Mouse (Mus musculus) intestine, embryonic 15.5 days (tissue): ENCODE data around the gene Npc1l1. TPM values are rescaled to one million over a fixed set of nuclear protein-coding genes. Genes with fewer than 3 reads are reported as not detected.

Experiments used
- ATAC-seq: fragments of 200-750 bp; cut with Nextera tagmentation; 2 replicates; pipeline ENCODE4 v1.8.0; 2017; ENCODE audit warnings: moderate TSS enrichment, moderate library complexity
- H3K27ac ChIP-seq: fragments of 300-500 bp; sonication (generic); 2 replicates; pipeline ENCODE4 v1.5.1; 2015; ENCODE audit warnings: mild to moderate bottlenecking, inconsistent platforms
- H3K27me3 ChIP-seq: fragments of 300-500 bp; sonication (generic); replicated peaks from 2 replicates; pipeline ENCODE4 v1.6.1; 2015; ENCODE audit warnings: inconsistent platforms
- H3K36me3 ChIP-seq: fragments of 300-500 bp; sonication (generic); 2 replicates; pipeline ENCODE4 v1.6.1; 2015; ENCODE audit warnings: inconsistent platforms
- H3K4me1 ChIP-seq: fragments of 300-500 bp; sonication (generic); replicated peaks from 2 replicates; pipeline ENCODE4 v1.6.1; 2015; ENCODE audit warnings: inconsistent platforms
- H3K4me2 ChIP-seq: fragments of 300-500 bp; sonication (generic); replicated peaks from 2 replicates; pipeline ENCODE4 v1.6.1; 2015; ENCODE audit warnings: mild to moderate bottlenecking, inconsistent platforms
- H3K4me3 ChIP-seq: fragments of 300-500 bp; sonication (generic); replicated peaks from 2 replicates; pipeline ENCODE4 v1.5.1; 2015; ENCODE audit warnings: inconsistent platforms
- H3K9ac ChIP-seq: fragments of 300-500 bp; sonication (generic); 2 replicates; pipeline ENCODE4 v1.6.1; 2015; ENCODE audit warnings: inconsistent platforms
- H3K9me3 ChIP-seq: fragments of 300-500 bp; sonication (generic); 2 replicates; pipeline ENCODE4 v1.6.1; 2016; ENCODE audit warnings: inconsistent platforms
- WGBS: fragments of 180-500 bp; shearing (Covaris S2); methylation state at CpG from one replicate; pipeline ENCODE4 v1.1.7; 2015; 5-methylcytosine and 5-hydroxymethylcytosine counted together
- polyA plus RNA-seq: library from polyadenylated mRNA; unstranded; fragments of >200 nt; fragmentation: Nextera tagmentation; extraction: Ambion mirVana; gene quantifications from 2 replicates; pipeline ENCODE4 v1.2.1, GENCODE M21; 2015

Gene Npc1l1
- polyA plus RNA-seq, 1 experiment from 2014 or later = 10.3 TPM

DNA sequence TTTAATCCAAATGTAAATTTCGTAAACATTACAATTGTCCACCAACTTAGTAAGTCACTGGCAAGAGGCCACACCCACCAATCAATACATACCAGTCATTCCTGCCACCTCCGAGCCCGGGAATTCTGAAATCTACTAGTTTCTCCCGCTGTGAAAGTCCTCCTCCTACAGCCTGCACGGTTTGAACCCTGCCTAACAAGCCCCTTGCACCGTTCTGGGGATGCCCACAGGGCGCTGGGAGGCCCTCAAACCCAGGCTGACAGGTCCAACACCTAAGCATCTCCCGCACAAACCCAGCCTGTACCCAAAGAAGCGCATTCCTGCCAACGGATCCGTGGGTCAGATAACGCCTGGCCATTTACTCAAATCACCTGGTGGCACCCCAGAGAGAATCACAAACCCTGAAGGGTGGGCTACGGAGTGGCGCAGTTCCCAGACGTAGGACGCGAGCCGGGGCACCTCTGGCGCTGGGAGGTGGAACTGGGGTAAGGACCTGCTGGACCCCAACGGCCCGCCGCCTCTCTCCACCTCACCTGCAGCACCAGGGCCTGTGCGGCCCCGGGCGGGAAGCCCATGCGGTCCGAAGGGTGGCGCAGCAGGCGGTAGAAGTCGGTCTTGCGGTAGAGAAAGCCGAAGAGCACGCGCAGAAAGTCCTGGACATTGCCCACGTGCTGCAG lies 30.4 kb downstream of the Npc1l1 start, which contains the start of gene A730071L15Rik:
Gene A730071L15Rik, plus strand, starts transcription at position 620 of the 677 bp plus-strand sequence.
- 1% methylated on average over 35 of the region's 35 CpGs for WGBS
- Histone ChIP-seq H3K9ac (peak within 1 kb of the TSS; percentile 73), H3K4me2 (peak within 1 kb of the TSS; percentile 80), H3K27me3 (no peaks in the 10 kb centered on the region), H3K36me3 (no peaks in the 10 kb centered on the region), H3K4me3 (peak within 1 kb of the TSS; percentile 65), H3K9me3 (no peaks in the 10 kb centered on the region), H3K4me1 (peaks cover 7% of the 10 kb centered on the region), H3K27ac (peak within 1 kb of the TSS; percentile 97)
- peak; percentile 81 for ATAC-seq

DNA sequence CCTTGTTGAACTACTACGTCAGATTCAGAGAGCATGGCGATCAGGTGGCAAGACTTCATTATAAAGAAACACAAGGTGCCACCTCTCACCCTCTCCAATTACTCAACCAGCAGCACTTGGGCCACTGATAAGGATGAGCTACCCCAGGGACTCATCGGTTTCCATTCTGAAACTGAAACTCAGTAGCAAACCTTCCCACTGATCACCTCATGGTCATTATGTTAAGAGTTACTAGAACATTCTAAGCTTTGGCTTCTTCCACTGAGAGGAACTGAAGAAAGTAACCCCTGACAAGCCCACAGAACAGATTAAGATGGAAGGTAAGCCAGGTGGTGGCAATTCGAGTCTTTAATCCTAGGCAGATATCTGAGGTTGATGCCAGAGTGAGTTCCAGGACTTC lies 31.5 kb downstream of the Npc1l1 start:
- Histone ChIP-seq H3K27me3 (no peaks in the 10 kb centered on the region), H3K9me3 (no peaks in the 10 kb centered on the region), H3K9ac (no peak overlapping the region), H3K4me3 (peak overlapping the region; percentile 65), H3K4me1 (peaks cover 7% of the 10 kb centered on the region), H3K36me3 (no peaks in the 10 kb centered on the region), H3K4me2 (peak overlapping the region; percentile 80), H3K27ac (no peak overlapping the region)
- 85% methylated on average over 4 of the region's 4 CpGs for WGBS
- ATAC-seq = no peak

GRCm38 (mm10) chr11:6196780-6197179 lies 33.2 kb downstream of the Npc1l1 start:
- H3K36me3 ChIP-seq = peaks cover 6% of the 10 kb centered on the region; the same call in 1 of the 2 replicates
- 87% methylated on average over 8 of the region's 8 CpGs for WGBS
- no peaks in the 10 kb centered on the region for H3K27me3 ChIP-seq
- H3K4me3 ChIP-seq = no peak overlapping the region
- peaks cover 7% of the 10 kb centered on the region for H3K4me1 ChIP-seq
- no peak overlapping the region for H3K4me2 ChIP-seq
- no peak overlapping the region for H3K9ac ChIP-seq
- H3K27ac ChIP-seq = no peak overlapping the region
- no peaks in the 10 kb centered on the region for H3K9me3 ChIP-seq
- ATAC-seq = no peak

- Histone ChIP-seq H3K4me2 (no peak overlapping the region), H3K4me3 (no peak overlapping the region), H3K9me3 (no peaks in the 10 kb centered on the region), H3K36me3 (peaks cover 3% of the 10 kb centered on the region; the same call in 1 of the 2 replicates), H3K27ac (no peak overlapping the region), H3K27me3 (no peaks in the 10 kb centered on the region), H3K9ac (no peak overlapping the region), H3K4me1 (peaks cover 7% of the 10 kb centered on the region; the same call in 1 of the 2 replicates)
- peak; percentile 68 for ATAC-seq
- 2% methylated on average over 2 of the region's 2 CpGs for WGBS
Measured at GRCm38 (mm10) chr11:6187878-6188277, 42.1 kb downstream of the Npc1l1 start.

DNA sequence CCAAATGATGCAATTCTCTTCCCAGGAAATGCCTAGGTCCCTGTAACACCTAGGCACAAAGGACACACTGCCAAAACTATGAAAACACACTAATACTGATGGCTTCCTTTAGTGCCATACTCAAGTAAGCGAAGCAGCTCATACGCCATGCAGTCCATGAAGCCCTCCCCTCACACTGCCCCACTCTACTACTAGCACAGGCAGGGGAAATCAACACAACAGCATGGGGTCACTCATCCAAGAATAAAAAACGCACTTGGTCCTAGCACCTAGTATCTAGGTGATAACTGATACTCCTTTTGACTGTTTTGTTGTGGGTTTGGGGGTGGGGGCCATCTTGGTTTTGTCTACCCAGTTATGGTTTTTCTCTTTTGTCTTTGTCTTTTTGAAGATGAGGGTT lies 42.5 kb downstream of the Npc1l1 start:
- no peaks in the 10 kb centered on the region for H3K27me3 ChIP-seq
- no peak for ATAC-seq
- H3K9ac ChIP-seq = no peak overlapping the region
- H3K9me3 ChIP-seq = no peaks in the 10 kb centered on the region
- H3K4me3 ChIP-seq = no peak overlapping the region
- 93% methylated on average over 3 of the region's 3 CpGs for WGBS
- no peak overlapping the region for H3K4me2 ChIP-seq
- no peaks in the 10 kb centered on the region for H3K36me3 ChIP-seq
- no peak overlapping the region for H3K27ac ChIP-seq
- peaks cover 7% of the 10 kb centered on the region; the same call in 1 of the 2 replicates for H3K4me1 ChIP-seq

DNA sequence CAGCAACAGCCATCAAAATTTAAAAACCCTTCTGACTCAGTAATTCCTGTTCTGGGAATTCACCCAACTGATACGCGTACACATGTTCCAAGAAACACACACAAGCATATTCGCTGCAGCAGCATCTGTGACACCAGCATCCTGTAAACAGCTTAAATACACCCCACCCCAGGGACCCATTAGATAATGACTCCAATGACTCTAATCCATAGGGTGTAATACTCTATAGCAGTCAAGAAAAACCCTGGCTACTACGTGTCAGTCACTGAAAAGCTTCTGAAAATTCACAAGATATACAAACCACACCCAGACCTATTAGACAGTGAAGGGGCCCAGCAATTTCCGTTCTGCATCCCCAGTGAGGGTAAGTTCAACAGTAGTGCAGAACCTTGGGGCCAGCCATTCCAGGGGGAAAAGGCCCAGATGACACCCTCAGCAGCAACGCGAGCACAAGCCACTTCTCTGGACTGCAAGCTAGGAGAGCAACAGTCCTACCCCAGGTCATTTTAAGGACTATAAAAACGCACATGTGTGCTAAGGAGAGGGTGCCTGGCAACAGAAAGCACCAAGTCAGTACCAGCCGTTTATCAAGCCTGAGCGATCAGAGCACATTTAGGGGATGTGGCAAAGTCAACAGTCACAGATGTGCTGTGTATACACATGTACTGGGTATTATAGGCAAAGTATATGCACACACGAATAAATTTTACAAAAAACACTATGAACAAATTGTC lies 45.6 kb downstream of the Npc1l1 start:
- no peak overlapping the region for H3K4me2 ChIP-seq
- no peaks in the 10 kb centered on the region for H3K36me3 ChIP-seq
- no peaks in the 10 kb centered on the region for H3K27me3 ChIP-seq
- H3K9me3 ChIP-seq = no peaks in the 10 kb centered on the region
- peak overlapping the region; percentile 22; the same call in 1 of the 2 replicates for H3K27ac ChIP-seq
- H3K4me3 ChIP-seq = no peak overlapping the region
- ATAC-seq = 0 out of 2 replicates have a peak, but pooled peaks have one; percentile 39
- 50% methylated on average over 11 of the region's 11 CpGs for WGBS
- H3K4me1 ChIP-seq = peaks cover 7% of the 10 kb centered on the region; the same call in 1 of the 2 replicates
- no peak overlapping the region for H3K9ac ChIP-seq

DNA sequence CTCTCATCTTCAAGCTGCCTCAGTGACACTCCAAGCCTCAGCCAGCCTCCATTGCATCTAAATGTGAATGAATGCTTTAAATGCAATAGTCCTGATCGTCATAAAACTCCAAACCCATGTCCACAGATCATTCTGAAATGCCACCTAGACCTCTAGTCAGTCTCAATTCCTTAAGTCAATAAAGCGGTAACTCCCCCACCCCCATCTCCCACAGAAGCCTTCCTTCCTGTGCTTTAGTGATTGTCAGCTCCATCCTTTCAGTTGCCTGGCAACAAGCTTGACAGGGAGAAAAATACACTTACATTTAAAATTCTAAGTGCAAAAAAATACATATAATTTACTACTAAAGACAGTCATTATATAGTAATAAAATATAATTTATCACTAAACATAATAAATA lies 46.7 kb downstream of the Npc1l1 start:
- H3K4me1 ChIP-seq = peaks cover 15% of the 10 kb centered on the region
- H3K9ac ChIP-seq = no peak overlapping the region
- H3K27me3 ChIP-seq = no peaks in the 10 kb centered on the region
- no peaks in the 10 kb centered on the region for H3K9me3 ChIP-seq
- 81% methylated on average over 2 of the region's 2 CpGs for WGBS
- H3K36me3 ChIP-seq = no peaks in the 10 kb centered on the region
- ATAC-seq = no peak
- no peak overlapping the region for H3K27ac ChIP-seq
- no peak overlapping the region for H3K4me2 ChIP-seq
- no peak overlapping the region for H3K4me3 ChIP-seq

DNA sequence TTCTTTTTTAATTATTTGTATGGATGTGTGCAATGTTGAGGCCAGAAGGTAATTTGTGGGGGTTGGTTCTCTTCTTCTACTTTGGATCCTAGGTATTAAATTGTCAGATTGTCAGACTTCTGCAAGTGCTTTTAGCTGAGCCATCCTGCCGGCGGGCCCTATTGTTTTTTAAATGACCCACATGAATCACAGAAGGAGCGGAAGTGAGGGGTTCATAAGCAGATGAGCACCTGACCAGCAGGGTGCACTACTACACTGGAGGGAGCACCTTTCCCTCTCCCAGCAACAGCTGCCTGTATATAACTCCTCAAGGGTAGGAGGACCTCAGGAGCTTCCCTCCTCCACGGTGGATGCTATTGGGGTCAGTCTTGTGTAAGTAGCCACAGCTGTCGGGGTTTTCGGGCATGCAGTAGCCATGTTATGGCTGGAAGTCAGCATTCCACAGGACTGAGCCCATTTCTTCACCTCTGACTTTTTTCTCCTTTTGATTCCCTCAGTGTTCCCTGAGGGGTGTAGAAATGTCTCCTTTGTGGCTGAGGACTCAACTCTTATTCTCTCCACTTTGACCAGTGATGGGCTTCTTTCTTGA lies 49.0 kb downstream of the Npc1l1 start:
- WGBS = 61% methylated on average over 6 of the region's 6 CpGs

DNA sequence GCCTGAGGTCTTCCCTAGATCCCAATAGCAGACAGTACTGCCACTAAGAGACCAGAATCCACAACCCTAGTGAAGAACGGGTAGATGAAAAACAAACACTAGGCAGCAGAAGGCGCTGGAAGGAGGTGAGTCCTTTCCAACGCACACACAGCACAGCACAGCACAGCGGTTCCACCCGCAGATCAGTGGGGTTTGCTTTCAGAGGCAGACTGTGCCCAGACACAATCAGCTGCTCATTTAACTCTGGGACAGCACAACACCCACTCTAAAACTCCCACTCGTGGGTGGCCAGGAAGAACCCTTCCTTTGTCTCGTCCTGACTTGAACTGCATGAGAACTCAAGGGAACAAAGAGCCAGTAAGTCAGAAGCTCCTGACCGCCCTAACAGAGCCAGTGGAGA lies 50.7 kb downstream of the Npc1l1 start:
- 24% methylated on average over 8 of the region's 8 CpGs for WGBS
- no peaks in the 10 kb centered on the region for H3K27me3 ChIP-seq
- ATAC-seq = no peak
- H3K4me3 ChIP-seq = no peak overlapping the region
- peaks cover 18% of the 10 kb centered on the region for H3K4me1 ChIP-seq
- H3K27ac ChIP-seq = no peak overlapping the region
- no peak overlapping the region for H3K4me2 ChIP-seq
- H3K9me3 ChIP-seq = no peaks in the 10 kb centered on the region
- no peaks in the 10 kb centered on the region for H3K36me3 ChIP-seq
- H3K9ac ChIP-seq = no peak overlapping the region

More for the DNA sequence above, 49.0 kb downstream of the Npc1l1 start:
- Histone ChIP-seq H3K4me1 (peaks cover 20% of the 10 kb centered on the region), H3K9ac (no peak overlapping the region), H3K4me2 (no peak overlapping the region), H3K4me3 (no peak overlapping the region), H3K9me3 (no peaks in the 10 kb centered on the region), H3K27me3 (no peaks in the 10 kb centered on the region), H3K27ac (no peak overlapping the region), H3K36me3 (no peaks in the 10 kb centered on the region)
- no peak for ATAC-seq

GRCm38 (mm10) chr11:6178673-6179166 lies 51.2 kb downstream of the Npc1l1 start:
- Histone ChIP-seq H3K9ac (no peak overlapping the region), H3K4me3 (no peak overlapping the region), H3K4me1 (peaks cover 15% of the 10 kb centered on the region), H3K4me2 (no peak overlapping the region), H3K36me3 (no peaks in the 10 kb centered on the region), H3K27ac (no peak overlapping the region), H3K27me3 (no peaks in the 10 kb centered on the region), H3K9me3 (no peaks in the 10 kb centered on the region)
- WGBS = 42% methylated on average over 2 of the region's 2 CpGs
- no peak for ATAC-seq

DNA sequence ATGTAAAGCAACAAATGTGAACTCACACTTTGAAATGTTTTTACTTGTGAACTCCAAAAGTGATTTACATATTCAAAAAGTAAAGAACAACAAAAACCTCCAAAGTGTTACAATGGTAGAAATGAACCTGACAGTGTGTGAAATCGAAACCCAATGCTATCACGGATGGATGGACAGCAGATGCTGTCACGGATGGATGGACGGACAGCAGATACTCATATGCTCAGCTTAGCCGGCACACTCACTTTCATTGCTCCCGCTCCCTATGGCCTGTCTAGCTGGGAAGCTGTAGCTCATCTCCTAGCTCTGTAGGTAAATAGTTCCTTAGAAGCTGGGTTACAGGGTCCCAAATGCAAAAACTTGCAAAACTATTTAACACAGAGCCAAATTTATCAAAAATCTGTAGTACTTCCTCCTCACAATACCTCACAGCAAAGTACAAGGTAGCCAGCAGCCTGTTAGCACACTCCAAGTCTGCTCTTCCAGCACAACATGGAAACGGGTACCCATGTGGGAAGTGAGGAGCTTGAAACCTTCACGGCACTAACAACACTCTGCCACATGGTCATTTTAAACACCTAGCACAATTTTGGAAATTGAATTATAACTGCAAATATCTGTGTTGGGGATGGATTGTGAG lies 52.0 kb downstream of the Npc1l1 start:
- Histone ChIP-seq H3K9ac (no peak overlapping the region), H3K9me3 (no peaks in the 10 kb centered on the region), H3K27me3 (no peaks in the 10 kb centered on the region), H3K27ac (no peak overlapping the region), H3K4me2 (no peak overlapping the region), H3K36me3 (no peaks in the 10 kb centered on the region), H3K4me3 (no peak overlapping the region), H3K4me1 (peaks cover 15% of the 10 kb centered on the region)
- 82% methylated on average over 8 of the region's 8 CpGs for WGBS
- ATAC-seq = no peak

GRCm38 (mm10) chr11:6175506-6175905 lies 54.4 kb downstream of the Npc1l1 start:
- no peaks in the 10 kb centered on the region for H3K9me3 ChIP-seq
- ATAC-seq = no peak
- peaks cover 15% of the 10 kb centered on the region for H3K4me1 ChIP-seq
- no peak overlapping the region for H3K4me3 ChIP-seq
- no peak overlapping the region for H3K4me2 ChIP-seq
- no peaks in the 10 kb centered on the region for H3K27me3 ChIP-seq
- 69% methylated on average over 1 of the region's 1 CpGs for WGBS
- no peak overlapping the region for H3K27ac ChIP-seq
- no peak overlapping the region for H3K9ac ChIP-seq
- no peaks in the 10 kb centered on the region for H3K36me3 ChIP-seq
